Mouse (Mus musculus) C3H10T1/2 (cell line): ENCODE results near the gene Snrk. TPM values are rescaled to one million over a fixed set of nuclear protein-coding genes. Genes with fewer than 3 reads are reported as not detected.

Source experiments
- polyA plus RNA-seq, 2 experiments: library from polyadenylated mRNA; unstranded; fragments of >200 nt; fragmentation: generic; extraction: Trizol; gene quantifications; one replicate each; pipeline ENCODE4 v1.2.1; 2012; ENCODE audit warnings: missing spikeins in 2 of 2

Snrk gene
- polyA plus RNA-seq: 10 to 100 TPM in 1 of 2 experiments, 1 to 10 TPM in 1; 1.5 to 13.6 TPM

GRCm38 (mm10) chr9:122117112-122117616, at the start of gene Snrk:
TSS of gene Snrk (plus strand) at chr9:122117266.

Other genes starting within 250 kb of the Snrk start
- under 1 TPM in 1 of 2 experiments, not detected in 1; 0.05 TPM for gene Ackr2, start 218.9 kb upstream of the Snrk start, polyA plus RNA-seq
- under 1 TPM in 1 of 2 experiments, not detected in 1; 0.02 TPM for gene Cyp8b1, start 201.0 kb upstream of the Snrk start, polyA plus RNA-seq
- 1 to 10 TPM in 1 of 2 experiments, not detected in 1; 4.5 TPM for gene Fam198a, start 166.3 kb upstream of the Snrk start, polyA plus RNA-seq
- 1 to 10 TPM; 2.0 to 8.5 TPM for gene Pomgnt2, start 120.2 kb upstream of the Snrk start, polyA plus RNA-seq
- gene Ano10, start 177.2 kb downstream of the Snrk start, polyA plus RNA-seq: 10 to 100 TPM; 51.8 to 99.6 TPM
- gene Abhd5, start 234.3 kb downstream of the Snrk start, polyA plus RNA-seq: 10 to 100 TPM; 10.4 to 16.6 TPM